Mouse (Mus musculus) neural tube, embryonic 15.5 days (tissue): ENCODE measurements around the gene Wasl. TPM values are rescaled to one million over a fixed set of nuclear protein-coding genes. Genes with fewer than 3 reads are reported as not detected.

Source experiments
- ATAC-seq: fragments of 200-750 bp; cut with Nextera tagmentation; 2 replicates; pipeline ENCODE4 v1.8.0; 2017; ENCODE audit warnings: mild to moderate bottlenecking, moderate TSS enrichment, moderate library complexity; ENCODE audit not compliant: low FRiP score
- H3K27ac ChIP-seq: fragments of 300-500 bp; sonication (generic); replicated peaks from 2 replicates; pipeline ENCODE4 v1.5.1; 2015; ENCODE audit warnings: mild to moderate bottlenecking, inconsistent platforms
- H3K27me3 ChIP-seq: fragments of 300-500 bp; sonication (generic); replicated peaks from 2 replicates; pipeline ENCODE4 v1.6.1; 2015; ENCODE audit warnings: inconsistent platforms
- H3K36me3 ChIP-seq: fragments of 300-500 bp; sonication (generic); 2 replicates; pipeline ENCODE4 v1.6.1; 2015; ENCODE audit warnings: inconsistent platforms
- H3K4me1 ChIP-seq: fragments of 300-500 bp; sonication (generic); 2 replicates; pipeline ENCODE4 v1.6.1; 2015; ENCODE audit warnings: inconsistent platforms
- H3K4me2 ChIP-seq: fragments of 300-500 bp; sonication (generic); 2 replicates; pipeline ENCODE4 v1.6.1; 2015; ENCODE audit warnings: inconsistent platforms, mild to moderate bottlenecking, moderate library complexity
- H3K4me3 ChIP-seq: fragments of 300-500 bp; sonication (generic); replicated peaks from 2 replicates; pipeline ENCODE4 v1.5.1; 2015; ENCODE audit warnings: mild to moderate bottlenecking, inconsistent platforms
- H3K9ac ChIP-seq: fragments of 300-500 bp; sonication (generic); replicated peaks from 2 replicates; pipeline ENCODE4 v1.6.1; 2015; ENCODE audit warnings: mild to moderate bottlenecking, inconsistent platforms
- H3K9me3 ChIP-seq: fragments of 300-500 bp; sonication (generic); replicated peaks from 2 replicates; pipeline ENCODE4 v1.6.1; 2016; ENCODE audit warnings: inconsistent platforms
- WGBS: fragments of 180-500 bp; shearing (Covaris S2); methylation state at CpG from one replicate; pipeline ENCODE4 v1.1.7; 2015; ENCODE audit warnings: mixed read lengths; 5-methylcytosine and 5-hydroxymethylcytosine counted together
- polyA plus RNA-seq: library from polyadenylated mRNA; unstranded; fragments of >200 nt; fragmentation: Nextera tagmentation; extraction: Ambion mirVana; gene quantifications from 2 replicates; pipeline ENCODE4 v1.2.1, GENCODE M21; 2015

Wasl gene
- polyA plus RNA-seq, 1 experiment from 2014 or later: 60.5 TPM

- H3K4me3 ChIP-seq: no peak overlapping the region
- no peak overlapping the region for H3K4me2 ChIP-seq
- no peak overlapping the region for H3K27ac ChIP-seq
- ATAC-seq: no peak
- no peaks in the 10 kb centered on the region for H3K4me1 ChIP-seq
- no peaks in the 10 kb centered on the region for H3K9me3 ChIP-seq
- H3K36me3 ChIP-seq: peaks cover 30% of the 10 kb centered on the region
- WGBS: 98% methylated on average over 6 of the region's 6 CpGs
- no peak overlapping the region for H3K9ac ChIP-seq
- no peaks in the 10 kb centered on the region for H3K27me3 ChIP-seq
Measured at GRCm38 (mm10) chr6:24613346-24613745, 51.5 kb downstream of the Wasl start.

DNA sequence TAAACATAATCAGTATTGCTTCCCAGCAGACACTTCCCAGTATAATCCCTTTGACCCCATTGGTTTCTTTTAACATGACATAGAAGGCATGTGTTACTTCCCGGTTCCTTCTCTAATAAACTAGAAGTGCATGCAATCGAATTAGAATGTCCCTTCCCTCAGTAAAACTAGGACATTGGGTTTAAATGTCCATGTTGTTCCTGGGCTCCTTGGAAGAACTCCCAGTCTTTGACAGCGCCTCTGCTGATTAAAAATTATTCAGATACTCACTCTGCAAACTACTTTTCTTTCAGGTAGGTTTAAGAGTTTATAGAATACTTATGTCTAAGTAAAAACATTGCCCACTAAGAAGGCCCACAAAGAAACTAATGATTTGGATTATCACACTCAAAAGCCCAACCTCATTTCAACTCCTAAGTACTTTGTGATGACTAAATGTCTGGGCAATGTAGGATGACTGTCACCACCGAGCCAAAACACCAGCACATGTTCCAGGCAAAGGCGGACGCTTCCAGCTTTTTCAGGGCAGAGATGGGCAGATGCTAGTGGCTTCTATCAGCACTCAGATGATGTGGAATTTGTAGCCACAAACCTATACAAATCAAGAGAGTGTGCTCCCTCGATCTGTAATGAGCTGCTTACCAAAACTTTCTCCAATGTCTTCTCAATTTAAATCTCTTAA is 52.6 kb downstream of the Wasl start:
- WGBS: 93% methylated on average over 7 of the region's 7 CpGs
- ATAC-seq: no peak

GRCm38 (mm10) chr6:24610358-24610757 is 54.5 kb downstream of the Wasl start:
- H3K27me3 ChIP-seq: no peaks in the 10 kb centered on the region
- ATAC-seq: no peak
- H3K36me3 ChIP-seq: peaks cover 13% of the 10 kb centered on the region
- WGBS: 94% methylated on average over 4 of the region's 4 CpGs
- no peak overlapping the region for H3K4me2 ChIP-seq
- no peak overlapping the region for H3K9ac ChIP-seq
- H3K4me3 ChIP-seq: no peak overlapping the region
- H3K27ac ChIP-seq: no peak overlapping the region
- no peaks in the 10 kb centered on the region for H3K9me3 ChIP-seq
- H3K4me1 ChIP-seq: no peaks in the 10 kb centered on the region

More for the DNA sequence above, 52.6 kb downstream of the Wasl start:
- no peaks in the 10 kb centered on the region for H3K4me1 ChIP-seq
- H3K27ac ChIP-seq: no peak overlapping the region
- no peak overlapping the region for H3K4me3 ChIP-seq
- no peaks in the 10 kb centered on the region for H3K27me3 ChIP-seq
- H3K36me3 ChIP-seq: peaks cover 21% of the 10 kb centered on the region
- H3K9me3 ChIP-seq: no peaks in the 10 kb centered on the region
- no peak overlapping the region for H3K9ac ChIP-seq
- no peak overlapping the region for H3K4me2 ChIP-seq

DNA sequence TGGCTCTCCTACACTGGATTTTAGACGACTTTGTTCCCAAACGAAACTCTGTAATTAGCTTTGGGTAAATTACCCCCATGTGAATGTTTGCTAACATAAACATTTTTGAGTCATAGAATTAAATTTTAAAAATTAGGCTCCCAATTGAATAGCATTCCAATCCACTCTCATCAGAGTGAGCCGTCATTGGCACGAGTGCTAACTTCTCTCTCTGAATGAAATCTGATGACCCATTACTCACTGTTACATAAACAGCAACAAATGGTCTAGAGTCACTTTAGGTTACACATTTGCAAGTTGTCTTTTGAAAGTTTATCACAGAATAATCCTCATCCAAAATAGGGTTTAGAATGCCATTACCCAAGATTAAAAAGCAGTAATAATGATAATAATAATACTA is 55.3 kb downstream of the Wasl start:
- H3K36me3 ChIP-seq: peaks cover 8% of the 10 kb centered on the region
- no peak overlapping the region for H3K4me2 ChIP-seq
- no peak overlapping the region for H3K4me3 ChIP-seq
- no peaks in the 10 kb centered on the region for H3K9me3 ChIP-seq
- no peak overlapping the region for H3K27ac ChIP-seq
- no peaks in the 10 kb centered on the region for H3K27me3 ChIP-seq
- H3K9ac ChIP-seq: no peak overlapping the region
- 72% methylated on average over 4 of the region's 4 CpGs for WGBS
- no peak for ATAC-seq
- no peaks in the 10 kb centered on the region for H3K4me1 ChIP-seq

- H3K27ac ChIP-seq: no peak overlapping the region
- 91% methylated on average over 3 of the region's 3 CpGs for WGBS
- H3K4me1 ChIP-seq: no peaks in the 10 kb centered on the region
- H3K36me3 ChIP-seq: peaks cover 5% of the 10 kb centered on the region
- ATAC-seq: no peak
- H3K9me3 ChIP-seq: no peaks in the 10 kb centered on the region
- H3K27me3 ChIP-seq: no peaks in the 10 kb centered on the region
- H3K4me3 ChIP-seq: no peak overlapping the region
- no peak overlapping the region for H3K9ac ChIP-seq
- no peak overlapping the region for H3K4me2 ChIP-seq
Measured at GRCm38 (mm10) chr6:24608682-24609081, 56.1 kb downstream of the Wasl start.

GRCm38 (mm10) chr6:24608129-24608528 is 56.7 kb downstream of the Wasl start:
- WGBS: 76% methylated on average over 4 of the region's 4 CpGs
- Histone ChIP-seq H3K4me2 (no peak overlapping the region), H3K9ac (no peak overlapping the region), H3K9me3 (no peaks in the 10 kb centered on the region), H3K27me3 (no peaks in the 10 kb centered on the region), H3K4me3 (no peak overlapping the region), H3K27ac (no peak overlapping the region), H3K4me1 (no peaks in the 10 kb centered on the region), H3K36me3 (peaks cover under 1% of the 10 kb centered on the region)
- ATAC-seq: no peak

- no peak overlapping the region for H3K4me3 ChIP-seq
- no peaks in the 10 kb centered on the region for H3K9me3 ChIP-seq
- no peak for ATAC-seq
- no peak overlapping the region for H3K4me2 ChIP-seq
- H3K27ac ChIP-seq: no peak overlapping the region
- WGBS: 81% methylated on average over 15 of the region's 15 CpGs
- H3K27me3 ChIP-seq: no peaks in the 10 kb centered on the region
- H3K9ac ChIP-seq: no peak overlapping the region
- H3K4me1 ChIP-seq: no peaks in the 10 kb centered on the region
- H3K36me3 ChIP-seq: no peaks in the 10 kb centered on the region
Measured at GRCm38 (mm10) chr6:24607531-24607930, 57.3 kb downstream of the Wasl start.

GRCm38 (mm10) chr6:24606512-24606911 is 58.3 kb downstream of the Wasl start:
- no peak for ATAC-seq
- Histone ChIP-seq H3K4me1 (no peaks in the 10 kb centered on the region), H3K4me2 (no peak overlapping the region), H3K36me3 (no peaks in the 10 kb centered on the region), H3K9ac (no peak overlapping the region), H3K27me3 (no peaks in the 10 kb centered on the region), H3K9me3 (no peaks in the 10 kb centered on the region), H3K4me3 (no peak overlapping the region), H3K27ac (no peak overlapping the region)
- 79% methylated on average over 10 of the region's 10 CpGs for WGBS

DNA sequence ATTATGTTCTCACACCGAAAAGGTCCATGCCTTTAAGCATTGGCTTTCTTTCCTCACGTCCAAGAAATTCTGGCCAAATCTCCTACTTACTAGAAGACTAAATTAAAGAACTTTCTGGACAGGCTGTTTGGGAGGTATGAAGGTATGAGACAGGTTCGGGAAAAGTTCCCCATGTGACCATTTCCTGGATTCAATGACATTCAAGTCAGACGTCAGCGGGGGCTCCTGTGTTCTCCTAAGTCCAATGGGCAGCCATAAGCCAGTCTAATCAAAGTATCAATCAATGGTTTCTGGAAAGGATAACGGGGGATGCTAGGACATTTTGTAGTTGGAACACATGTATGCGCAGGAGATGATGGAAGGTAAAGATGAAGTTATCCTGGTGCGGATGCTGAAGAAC is 59.2 kb downstream of the Wasl start:
- Histone ChIP-seq H3K9me3 (no peaks in the 10 kb centered on the region), H3K27ac (no peak overlapping the region), H3K4me3 (no peak overlapping the region), H3K4me2 (no peak overlapping the region), H3K4me1 (no peaks in the 10 kb centered on the region), H3K9ac (no peak overlapping the region), H3K27me3 (no peaks in the 10 kb centered on the region), H3K36me3 (no peaks in the 10 kb centered on the region)
- no peak for ATAC-seq
- WGBS: 97% methylated on average over 8 of the region's 8 CpGs

GRCm38 (mm10) chr6:24604289-24604688 is 60.5 kb downstream of the Wasl start:
- no peaks in the 10 kb centered on the region for H3K4me1 ChIP-seq
- H3K27ac ChIP-seq: no peak overlapping the region
- H3K9me3 ChIP-seq: no peaks in the 10 kb centered on the region
- no peak overlapping the region for H3K9ac ChIP-seq
- WGBS: 93% methylated on average over 7 of the region's 7 CpGs
- no peaks in the 10 kb centered on the region for H3K27me3 ChIP-seq
- H3K36me3 ChIP-seq: no peaks in the 10 kb centered on the region
- no peak overlapping the region for H3K4me3 ChIP-seq
- ATAC-seq: no peak
- no peak overlapping the region for H3K4me2 ChIP-seq

DNA sequence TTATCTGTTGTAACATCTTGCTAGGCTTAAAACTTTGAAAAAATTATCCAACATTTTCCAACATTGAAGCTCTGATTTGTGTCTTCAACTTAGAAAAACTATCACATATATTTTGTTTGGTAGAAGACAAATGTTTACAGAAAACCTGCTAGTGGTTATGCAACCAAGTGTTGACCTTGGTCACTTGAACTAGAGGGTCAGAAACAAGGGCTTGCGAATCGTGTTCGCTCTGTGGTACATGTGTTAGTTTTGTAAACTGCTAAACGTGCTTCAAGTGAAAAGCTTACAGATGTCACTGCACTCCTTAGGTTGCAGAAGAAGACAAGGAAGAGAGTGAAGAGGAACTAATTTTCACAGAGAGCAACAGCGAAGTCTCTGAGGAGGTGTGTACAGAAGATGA is 61.8 kb downstream of the Wasl start:
- no peak overlapping the region for H3K9ac ChIP-seq
- WGBS: 94% methylated on average over 5 of the region's 5 CpGs
- ATAC-seq: no peak

GRCm38 (mm10) chr6:24602351-24602750 is 62.5 kb downstream of the Wasl start:
- no peak overlapping the region for H3K4me2 ChIP-seq
- WGBS: 94% methylated on average over 3 of the region's 3 CpGs
- H3K27me3 ChIP-seq: no peaks in the 10 kb centered on the region
- H3K9ac ChIP-seq: no peak overlapping the region
- no peaks in the 10 kb centered on the region for H3K4me1 ChIP-seq
- no peaks in the 10 kb centered on the region for H3K36me3 ChIP-seq
- ATAC-seq: no peak
- H3K4me3 ChIP-seq: no peak overlapping the region
- no peaks in the 10 kb centered on the region for H3K9me3 ChIP-seq
- no peak overlapping the region for H3K27ac ChIP-seq

More for the DNA sequence above, 61.8 kb downstream of the Wasl start:
- Histone ChIP-seq H3K9me3 (no peaks in the 10 kb centered on the region), H3K27me3 (no peaks in the 10 kb centered on the region), H3K4me2 (no peak overlapping the region), H3K4me3 (no peak overlapping the region), H3K36me3 (no peaks in the 10 kb centered on the region), H3K4me1 (no peaks in the 10 kb centered on the region), H3K27ac (no peak overlapping the region)
